Mouse (Mus musculus): ENCODE measurements at regions not wholly inside any gene's neighbourhood (a gene's known extent, or its start where the extent isn't known, plus 50 kb on each side); places are given as distances from the start of the nearest gene placed in this dataset.
A peak's percentile ranks its signal among the peaks of the same experiment; 100 is the strongest.

GRCm38 (mm10) chr5:119315149-119315548 lies 355.3 kb upstream of the Tbx3 start:
- no peak for DNase-seq

- peak; percentile 19 for DNase-seq
Measured at GRCm38 (mm10) chr5:119317617-119318016, 352.9 kb upstream of the Tbx3 start.

DNA sequence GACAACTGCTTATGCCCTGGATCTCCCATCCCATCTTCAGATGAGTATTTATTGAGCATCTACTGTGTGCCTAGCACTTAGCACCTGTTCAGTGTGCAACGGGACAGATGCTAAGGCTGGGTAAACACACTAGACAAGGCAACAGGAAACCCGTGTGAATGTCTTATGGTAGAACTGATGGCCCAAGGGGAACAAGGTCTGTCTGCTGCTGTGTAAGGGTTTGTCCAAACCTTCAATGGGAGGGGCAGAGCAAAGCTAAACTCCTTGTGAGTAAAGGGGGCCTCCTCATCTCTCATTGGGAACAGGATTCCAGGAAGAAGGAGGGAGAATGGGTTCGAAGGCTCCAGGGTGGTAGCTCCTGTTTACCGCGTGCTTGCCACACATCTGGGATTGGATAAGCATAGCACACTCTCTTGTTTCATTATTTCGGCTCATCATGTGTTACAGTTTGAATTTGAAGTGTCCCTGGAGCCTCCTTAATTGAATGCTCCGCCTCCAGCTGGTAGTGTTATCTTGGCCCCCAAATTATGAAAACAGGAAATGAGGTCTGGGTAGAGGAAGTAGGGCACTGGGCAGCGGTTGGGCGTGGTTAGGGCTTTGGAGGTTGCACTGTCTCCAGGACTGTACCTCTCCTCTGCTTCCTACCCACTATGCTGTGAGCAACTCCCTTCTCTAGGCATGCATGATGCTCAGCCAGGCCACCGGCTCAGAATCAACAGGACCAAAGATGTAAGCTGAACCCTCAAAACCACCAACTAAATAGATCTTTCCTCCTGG lies 348.9 kb upstream of the Tbx3 start:
- DNase-seq: peak; percentile 18

DNA sequence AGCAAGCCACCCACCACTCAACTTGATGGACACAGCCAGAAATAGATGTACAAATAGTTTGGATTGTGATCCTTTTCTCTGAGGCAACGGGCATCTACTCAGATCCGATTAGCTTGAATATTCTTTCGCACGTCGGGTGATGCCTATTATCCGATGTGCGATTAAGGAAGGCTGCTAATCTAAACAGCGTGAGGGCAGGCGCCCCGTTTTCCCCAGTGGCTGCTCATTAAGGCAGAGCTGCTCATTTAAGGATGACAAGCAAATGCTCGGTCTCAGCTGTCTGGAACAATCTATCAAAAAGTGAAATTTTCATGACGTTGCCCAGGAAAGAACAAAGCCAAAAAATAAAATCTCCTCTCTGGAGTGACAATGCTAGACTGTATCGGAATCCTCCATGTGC lies 348.1 kb upstream of the Tbx3 start:
- DNase-seq: no peak

GRCm38 (mm10) chr5:119325681-119326255 lies 344.7 kb upstream of the Tbx3 start:
- peak; percentile 37 for DNase-seq

- DNase-seq: no peak
Measured at GRCm38 (mm10) chr5:119326895-119327294, 343.6 kb upstream of the Tbx3 start.

GRCm38 (mm10) chr5:119328971-119329370 lies 341.5 kb upstream of the Tbx3 start:
- DNase-seq: no peak

- no peak for DNase-seq
Measured at GRCm38 (mm10) chr5:119329371-119329770, 341.1 kb upstream of the Tbx3 start.

GRCm38 (mm10) chr5:119329860-119330259 lies 340.6 kb upstream of the Tbx3 start:
- no peak for DNase-seq

GRCm38 (mm10) chr5:119331461-119331860 lies 339.0 kb upstream of the Tbx3 start:
- peak; percentile 16 for DNase-seq

- no peak for DNase-seq
Measured at GRCm38 (mm10) chr5:119332621-119333020, 337.8 kb upstream of the Tbx3 start.

GRCm38 (mm10) chr5:119335211-119335610 lies 335.3 kb upstream of the Tbx3 start:
- no peak for DNase-seq

DNA sequence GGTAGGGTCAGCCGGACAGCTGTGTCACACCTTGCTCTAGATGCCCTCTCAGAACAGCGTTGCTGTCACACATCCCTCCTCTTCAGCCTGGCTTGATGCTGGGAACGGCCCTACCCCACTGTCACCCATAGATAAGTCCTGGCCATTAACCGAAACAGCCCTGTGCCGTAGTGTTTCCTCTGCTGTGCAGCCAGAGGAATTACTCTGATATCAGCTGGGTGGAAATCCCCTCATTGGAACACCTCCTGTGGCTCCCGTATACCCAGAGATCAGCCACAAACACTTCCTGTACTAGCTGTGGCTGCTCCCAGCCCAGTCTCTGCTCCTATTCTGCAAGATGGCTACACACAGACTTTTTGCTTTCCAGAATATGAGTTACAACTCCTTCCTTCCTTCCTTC lies 334.5 kb upstream of the Tbx3 start:
- no peak for DNase-seq

DNA sequence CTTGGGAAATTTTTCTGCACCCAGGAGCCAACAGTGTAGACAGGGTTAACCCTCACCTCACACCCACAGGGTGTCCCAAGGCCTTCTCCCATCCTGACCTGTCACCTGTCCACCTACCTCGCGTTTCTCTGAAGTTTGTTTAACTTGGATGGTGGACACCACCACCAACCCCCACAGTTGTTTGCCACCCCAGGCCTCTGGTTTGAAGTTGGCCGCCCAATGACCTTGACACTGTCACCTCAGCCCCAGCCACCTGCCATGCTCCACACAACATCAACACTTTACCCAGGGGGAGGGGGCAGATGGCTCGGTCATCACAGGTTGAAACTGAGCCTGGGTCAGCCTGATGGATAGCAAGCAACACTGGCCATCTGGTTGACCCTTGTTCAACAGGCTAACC lies 332.7 kb upstream of the Tbx3 start:
- no peak for DNase-seq

- no peak for DNase-seq
Measured at GRCm38 (mm10) chr5:119338711-119339110, 331.8 kb upstream of the Tbx3 start.

- DNase-seq: no peak
Measured at GRCm38 (mm10) chr5:119348303-119348702, 322.2 kb upstream of the Tbx3 start.

DNA sequence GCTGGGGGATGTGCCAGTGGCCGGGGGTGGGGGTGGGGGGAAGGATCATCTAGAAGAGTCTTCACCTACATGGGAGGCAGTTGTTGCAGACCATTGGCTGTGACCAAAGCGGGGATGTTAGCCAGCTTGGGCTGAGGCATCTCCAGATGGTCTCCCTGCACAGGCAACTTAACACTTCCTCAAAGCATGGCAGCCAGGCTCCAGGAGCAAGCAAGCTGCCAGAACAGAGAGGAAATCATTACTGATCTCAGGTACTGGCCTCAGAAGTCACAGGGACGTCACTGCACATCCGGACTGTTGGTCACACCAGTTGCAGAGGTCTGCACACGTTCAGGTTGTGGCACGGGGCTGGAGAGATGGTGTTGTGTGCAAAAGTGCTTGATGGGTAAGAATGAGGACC lies 321.1 kb upstream of the Tbx3 start:
- DNase-seq: no peak

GRCm38 (mm10) chr5:119350325-119350915 lies 320.0 kb upstream of the Tbx3 start:
- peak; percentile 42 for DNase-seq

DNA sequence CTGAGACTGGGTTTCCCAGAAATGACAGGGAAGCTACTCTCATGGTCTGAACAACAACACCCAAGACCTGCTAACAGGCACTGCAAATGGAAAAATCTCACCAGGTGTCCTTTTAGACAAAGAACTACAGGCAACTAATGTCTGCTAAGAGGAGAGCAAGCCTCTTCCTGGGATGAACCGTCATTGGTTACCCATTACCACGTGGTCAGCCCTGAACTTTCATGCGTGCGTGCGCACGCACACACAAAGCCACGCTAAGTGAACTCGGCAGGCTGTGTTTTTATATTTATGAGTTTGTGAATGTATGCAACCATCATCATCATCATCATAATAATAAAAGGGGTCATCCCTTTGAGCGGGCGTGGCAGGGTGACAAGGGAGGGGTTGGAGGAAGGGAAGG lies 315.0 kb upstream of the Tbx3 start:
- no peak for DNase-seq

DNA sequence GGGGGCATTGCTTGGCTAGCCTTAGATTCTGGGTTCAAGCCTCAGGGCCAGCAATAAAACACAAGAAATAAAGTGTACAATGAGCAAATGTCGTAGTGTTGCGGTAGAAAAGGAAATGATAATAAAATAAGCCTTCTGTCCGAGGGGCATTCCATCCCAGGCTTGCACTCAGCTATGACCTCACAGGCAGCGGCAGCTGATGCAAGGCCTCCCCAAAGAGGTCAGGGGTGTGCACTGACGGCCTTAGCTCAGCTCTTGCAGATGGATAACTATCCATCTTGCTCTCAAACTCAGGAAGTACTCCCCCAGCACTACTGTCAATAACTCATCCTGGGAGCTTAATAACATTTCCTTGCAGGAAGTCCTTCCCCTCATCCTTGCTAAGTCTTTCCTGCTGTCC lies 314.4 kb upstream of the Tbx3 start:
- peak; percentile 57 for DNase-seq

- no peak for DNase-seq
Measured at GRCm38 (mm10) chr5:119359709-119360108, 310.8 kb upstream of the Tbx3 start.

GRCm38 (mm10) chr5:119360351-119360750 lies 310.1 kb upstream of the Tbx3 start:
- no peak for DNase-seq

- DNase-seq: peak; percentile 50
Measured at GRCm38 (mm10) chr5:119361406-119362044, 308.9 kb upstream of the Tbx3 start.

DNA sequence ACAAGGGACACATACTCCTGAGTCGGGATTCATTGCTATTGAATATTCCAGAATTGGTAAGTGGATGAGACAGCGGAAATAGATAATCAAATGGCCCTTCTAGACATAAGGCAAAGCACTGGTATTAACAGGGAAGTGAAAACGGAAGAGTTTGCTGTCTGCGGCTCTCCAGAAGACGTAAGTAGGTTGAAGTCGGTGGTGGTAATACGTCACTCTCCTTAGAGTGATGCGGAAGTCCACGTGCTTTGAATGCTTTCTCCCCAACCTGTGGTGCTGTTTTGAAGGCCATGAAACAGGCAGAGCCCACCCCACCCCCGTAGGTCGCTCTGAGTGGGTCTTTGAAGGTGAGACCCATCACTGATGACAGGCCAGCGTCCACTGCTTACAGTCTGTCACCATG lies 308.0 kb upstream of the Tbx3 start:
- no peak for DNase-seq

Measured in kidney, postnatal 10 days (tissue).